Mouse (Mus musculus): Measurements from ENCODE around the gene Bahcc1.

The Bahcc1 gene

GRCm38 (mm10) chr11:120261416-120262355 is 28.9 kb downstream of the Bahcc1 start:
- DNase-seq (ENCODE audit: low read depth), result peak; percentile 84

GRCm38 (mm10) chr11:120262356-120262901 is 29.7 kb downstream of the Bahcc1 start:
- DNase-seq (ENCODE audit: low read depth), result peak; percentile 96

GRCm38 (mm10) chr11:120263176-120263575 is 30.4 kb downstream of the Bahcc1 start:
- DNase-seq (ENCODE audit: low read depth), result no peak

GRCm38 (mm10) chr11:120264008-120264407 is 31.3 kb downstream of the Bahcc1 start:
- DNase-seq (ENCODE audit: low read depth), result peak; percentile 25

- no peak for DNase-seq (ENCODE audit: low read depth)
Observed at GRCm38 (mm10) chr11:120265458-120265857, 32.7 kb downstream of the Bahcc1 start.

DNA sequence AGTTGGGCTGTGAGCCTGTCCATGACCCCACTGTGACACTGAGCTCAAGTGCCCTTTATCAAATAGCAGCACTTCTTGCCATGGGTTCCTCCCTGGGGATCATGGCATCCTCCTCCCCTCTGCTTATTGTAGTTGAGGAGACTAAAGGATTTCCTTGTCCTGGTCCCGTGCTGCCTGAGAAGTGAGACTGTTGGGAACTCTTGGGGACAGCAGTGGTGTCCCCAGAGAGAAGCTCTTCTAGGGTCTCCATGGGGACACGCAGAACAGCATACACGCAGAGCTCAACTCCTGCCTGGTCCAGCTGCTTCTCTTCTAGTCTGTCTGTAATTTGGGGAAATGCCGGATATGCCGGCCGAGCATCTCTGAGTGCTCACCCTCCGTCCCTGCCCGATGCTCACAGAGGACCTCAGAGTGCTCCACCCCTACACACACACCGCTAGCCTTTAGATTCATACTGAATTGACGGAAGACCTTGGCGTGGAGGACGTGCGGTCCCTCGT is 33.6 kb downstream of the Bahcc1 start:
- no peak for DNase-seq (ENCODE audit: low read depth)

DNA sequence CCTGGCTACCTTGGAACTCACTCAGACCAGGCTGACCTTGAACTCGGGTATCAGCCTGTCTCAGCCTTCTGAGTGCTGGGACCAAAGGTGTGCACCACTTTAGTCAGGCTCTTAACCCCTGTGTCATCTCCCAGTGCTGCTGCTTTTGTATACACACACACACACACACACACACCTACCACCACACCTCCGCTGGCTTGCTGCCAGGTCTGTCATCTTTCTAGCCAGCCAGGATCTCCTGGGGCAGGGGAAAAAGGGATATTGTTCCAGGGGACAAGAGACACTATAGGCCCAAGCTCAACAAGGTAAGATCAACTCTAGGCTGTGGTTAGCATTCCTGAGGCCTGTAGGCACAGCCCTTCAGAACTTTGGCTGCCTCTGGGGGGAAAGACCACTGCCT is 34.5 kb downstream of the Bahcc1 start:
- DNase-seq (ENCODE audit: low read depth), result no peak

DNA sequence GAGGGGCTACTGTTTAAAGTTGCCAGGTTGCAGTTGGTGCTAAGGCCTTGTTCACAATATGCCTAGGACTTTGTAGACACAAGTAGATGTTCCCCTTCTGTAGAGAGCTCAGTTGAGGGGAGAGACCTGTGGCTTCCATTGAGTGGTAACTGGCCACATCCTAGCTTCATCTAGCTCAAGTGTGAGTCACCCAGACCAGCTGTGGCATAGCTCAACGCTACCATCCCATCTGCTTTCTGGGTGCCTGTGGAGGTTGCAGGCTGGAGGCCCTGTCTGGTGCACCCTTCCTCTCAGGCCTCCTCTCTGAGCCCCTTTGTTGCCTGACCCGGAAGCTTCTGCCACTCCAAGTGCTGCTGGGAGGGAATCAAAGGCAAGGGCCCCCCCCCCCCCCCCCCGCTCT is 34.9 kb downstream of the Bahcc1 start:
- peak; percentile 93 for DNase-seq (ENCODE audit: low read depth)

DNA sequence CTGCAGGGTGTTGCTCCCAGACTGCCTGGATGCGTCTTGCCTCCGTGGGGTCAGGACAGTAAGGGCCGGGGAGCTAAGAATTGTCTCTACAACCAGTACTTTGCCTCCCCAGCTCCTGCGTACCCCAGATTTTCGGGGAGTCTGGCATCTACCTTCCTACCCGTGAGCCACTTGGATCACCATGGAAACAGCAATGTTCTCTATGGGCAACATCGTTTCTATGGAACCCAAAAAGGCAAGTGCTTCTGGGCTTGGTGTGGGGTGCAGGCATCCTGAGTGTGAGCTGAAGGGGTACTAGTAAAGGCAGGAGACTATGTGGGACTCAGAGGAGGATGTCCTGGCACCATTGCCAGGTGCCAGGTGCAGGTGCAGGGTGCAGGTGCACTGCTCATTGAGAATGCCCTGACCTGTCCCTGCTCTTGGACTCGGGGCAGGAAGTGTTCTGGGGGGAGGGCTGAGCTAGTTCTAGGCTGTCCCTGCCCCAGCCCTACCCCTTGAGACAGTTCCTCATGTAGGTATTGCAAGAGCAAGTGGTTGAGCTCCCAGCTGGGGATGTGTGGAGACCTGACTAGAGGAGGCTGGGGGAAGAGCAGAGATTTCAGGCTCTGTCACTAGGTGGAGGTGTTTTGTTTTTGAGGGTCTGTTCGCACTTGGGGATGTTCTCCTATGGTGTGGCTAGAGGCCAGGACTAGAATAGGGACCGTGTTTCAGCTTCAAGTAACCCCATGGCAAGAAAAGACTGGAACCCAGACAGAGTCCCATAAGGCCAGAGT is 35.6 kb downstream of the Bahcc1 start:
- DNase-seq (ENCODE audit: low read depth), result peak; percentile 64

GRCm38 (mm10) chr11:120269007-120269406 is 36.3 kb downstream of the Bahcc1 start:
- no peak for DNase-seq (ENCODE audit: low read depth)

DNA sequence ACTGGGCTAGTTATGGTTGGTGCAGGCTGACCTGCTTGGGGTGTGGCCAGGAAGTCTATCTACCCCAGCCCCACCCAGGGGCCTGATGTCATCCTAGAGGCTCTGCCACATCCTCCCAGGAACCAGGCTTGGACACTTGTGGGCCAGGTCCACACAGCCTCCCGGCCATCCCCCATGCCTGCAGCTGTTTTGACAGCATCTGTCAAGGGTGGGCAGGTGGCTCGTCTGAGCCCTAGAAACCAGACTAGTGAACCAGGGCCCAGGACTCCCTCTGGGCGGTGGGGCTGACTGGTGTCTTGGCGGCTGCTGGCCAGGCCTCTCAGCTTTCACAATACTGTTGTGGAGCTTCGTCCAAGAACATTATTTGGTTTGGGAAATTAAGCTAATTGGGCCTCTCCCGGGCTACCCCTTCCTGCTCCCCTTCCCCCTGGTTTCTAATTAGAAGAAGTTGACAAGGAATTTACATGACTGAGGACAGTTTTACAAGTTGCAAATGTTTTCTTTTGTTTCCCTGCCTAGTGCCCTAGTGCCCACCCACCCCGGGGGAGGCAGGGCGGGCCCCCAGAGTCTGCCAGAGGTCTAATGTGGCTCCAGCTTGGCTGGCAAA is 36.9 kb downstream of the Bahcc1 start:
- DNase-seq (ENCODE audit: low read depth), result peak; percentile 69

GRCm38 (mm10) chr11:120279335-120279734 is 46.6 kb downstream of the Bahcc1 start:
- DNase-seq (ENCODE audit: low read depth), result no peak

DNA sequence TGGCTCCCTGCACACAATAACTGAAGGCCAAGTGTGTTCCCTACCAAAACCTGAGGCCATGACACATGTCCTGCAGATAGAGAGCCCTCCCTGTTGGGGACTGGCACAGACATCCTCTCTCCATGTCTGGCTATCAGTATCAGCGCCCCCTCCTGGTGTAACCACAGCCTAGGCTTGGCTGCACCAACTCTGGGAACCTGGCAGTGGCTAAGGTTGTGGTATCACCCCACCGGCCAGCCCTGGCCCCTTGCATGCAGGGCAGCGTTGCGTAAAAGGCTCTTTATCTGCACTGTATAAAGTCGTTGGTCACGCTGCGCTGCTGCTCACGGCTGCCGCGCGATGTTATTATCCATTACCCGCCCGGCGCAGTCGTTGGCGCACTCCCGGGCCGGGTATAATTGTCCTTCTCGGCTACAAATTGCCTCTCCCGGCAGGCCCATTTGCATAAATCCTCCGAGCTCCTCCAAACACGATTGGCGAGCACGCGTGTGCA is 47.6 kb downstream of the Bahcc1 start:
- DNase-seq (ENCODE audit: low read depth), result peak; percentile 71

- no peak for DNase-seq (ENCODE audit: low read depth)
Observed at GRCm38 (mm10) chr11:120280774-120281173, 48.0 kb downstream of the Bahcc1 start.

DNA sequence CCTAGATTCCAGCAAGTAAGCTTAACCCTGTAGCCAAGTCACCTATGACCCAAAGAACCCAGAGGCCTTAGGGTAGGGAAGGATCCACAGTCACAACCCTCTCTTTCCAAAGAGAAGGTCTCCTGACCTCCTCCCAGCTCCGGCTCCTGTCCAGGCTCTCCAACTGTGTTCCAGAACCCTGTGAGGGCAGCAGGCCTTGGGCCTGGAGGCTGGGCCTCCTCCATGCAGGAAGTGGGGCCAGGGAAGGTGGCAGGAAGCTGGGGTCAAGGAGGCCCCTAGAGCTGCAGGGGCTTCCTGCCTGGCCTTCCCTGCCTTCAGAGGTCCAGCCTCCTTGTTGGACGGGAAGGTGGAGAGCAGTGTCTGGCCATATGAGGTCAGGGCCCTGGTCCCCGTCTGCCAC is 48.5 kb downstream of the Bahcc1 start:
- DNase-seq (ENCODE audit: low read depth), result no peak

DNA sequence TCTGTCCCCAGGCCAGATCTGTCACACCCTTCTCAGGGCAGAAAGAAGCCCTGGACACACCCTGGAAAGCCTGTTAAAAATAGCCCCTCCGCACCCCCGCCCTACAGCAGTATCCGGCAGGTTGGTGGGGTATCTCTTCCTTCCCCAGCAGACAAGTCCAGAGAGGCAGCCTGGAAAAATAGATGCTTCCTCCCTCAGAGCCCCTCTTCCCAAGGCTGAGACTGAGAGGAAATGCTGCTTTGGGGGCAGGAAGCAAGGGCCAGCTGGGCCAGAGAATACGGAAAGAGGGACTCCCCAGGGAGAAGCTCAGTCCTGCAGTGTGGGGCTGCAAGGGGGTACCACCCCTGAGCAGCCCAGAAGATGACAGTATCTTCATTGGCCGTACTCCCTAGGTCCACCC is 50.8 kb downstream of the Bahcc1 start:
- DNase-seq (ENCODE audit: low read depth), result no peak

DNA sequence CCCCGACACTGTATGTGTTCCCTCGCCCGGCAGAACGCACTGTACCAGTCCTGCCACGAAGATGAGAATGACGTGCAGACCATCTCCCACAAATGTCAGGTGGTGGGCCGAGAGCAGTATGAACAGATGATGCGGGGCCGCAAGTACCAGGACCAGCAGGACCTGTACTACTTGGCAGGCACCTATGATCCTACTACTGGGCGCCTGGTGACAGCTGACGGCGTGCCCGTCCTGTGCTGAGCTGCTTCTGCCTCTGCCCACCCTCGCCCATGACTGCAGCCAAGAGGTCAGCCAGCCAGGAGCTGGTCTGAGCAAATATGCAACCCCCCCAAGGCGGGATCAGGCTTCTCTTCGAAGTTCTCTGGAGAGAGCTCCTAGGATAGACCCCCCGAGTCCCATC is 56.9 kb downstream of the Bahcc1 start:
- no peak for DNase-seq (ENCODE audit: low read depth)

DNA sequence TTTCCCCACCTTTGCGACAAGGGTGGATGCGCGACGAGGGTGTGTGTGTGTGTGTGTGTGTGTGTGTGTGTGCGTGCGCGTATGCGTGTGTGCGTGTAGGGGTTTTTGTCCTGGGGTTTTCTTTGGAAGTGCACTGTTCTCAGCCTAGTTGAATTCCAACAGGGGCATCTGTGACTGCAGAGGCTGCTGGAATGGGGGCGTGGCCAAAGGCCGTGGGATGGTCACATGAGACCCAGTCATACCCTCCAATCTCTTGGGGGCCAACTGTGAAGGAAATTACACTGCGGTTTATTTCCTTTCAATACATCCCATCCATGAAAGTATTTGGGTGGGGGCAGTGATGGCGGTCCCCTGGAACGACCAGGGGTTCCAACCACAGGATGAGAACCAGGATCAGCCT is 57.5 kb downstream of the Bahcc1 start:
- no peak for DNase-seq (ENCODE audit: low read depth)

DNA sequence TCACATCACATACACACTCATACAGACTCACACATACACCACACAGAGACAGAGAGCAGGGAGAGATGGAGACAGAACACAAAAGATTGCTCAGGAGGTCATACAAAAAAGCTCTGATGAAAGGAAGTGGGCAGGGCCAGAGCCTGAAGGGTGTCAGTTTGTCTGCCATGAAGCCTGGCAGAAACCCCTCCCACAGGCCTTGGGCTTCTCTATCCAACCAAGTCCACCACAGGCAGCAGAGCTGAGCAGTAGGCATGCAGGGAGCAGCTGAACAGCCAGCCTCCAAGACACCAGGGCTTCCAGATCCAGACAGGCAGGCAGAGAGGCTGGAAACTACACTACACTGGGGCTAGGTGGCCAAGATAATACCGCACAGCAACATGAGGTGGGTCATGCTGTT is 61.0 kb downstream of the Bahcc1 start:
- peak; percentile 80 for DNase-seq (ENCODE audit: low read depth)

GRCm38 (mm10) chr11:120296305-120297144 is 63.8 kb downstream of the Bahcc1 start:
- DNase-seq (ENCODE audit: low read depth), result no peak

- DNase-seq (ENCODE audit: low read depth), result peak; percentile 61
Observed at GRCm38 (mm10) chr11:120297767-120298166, 65.0 kb downstream of the Bahcc1 start.

Data from 416B (cell line).